Mouse (Mus musculus): Measurements from ENCODE around the gene Ston2.

- TF ChIP-seq GATA1 (IDR thresholded peaks at IDR 0.05; ENCODE audit: borderline replicate concordance, low read length) (no peak), FLI1 (IDR thresholded peaks at IDR 0.05; ENCODE audit: low read length) (no peak)
Measured at GRCm38 (mm10) chr12:91719134-91719533, 69.1 kb downstream of the Ston2 start.
